Mouse (Mus musculus): ENCODE measurements at regions not wholly inside any gene's neighbourhood (a gene's known extent, or its start where the extent isn't known, plus 50 kb on each side); places are given as distances from the start of the nearest gene placed in this dataset.

GRCm38 (mm10) chr13:112024667-112025585 lies 216.1 kb upstream of the Map3k1 start:
- ATAC-seq (ENCODE audit: low FRiP score, low read depth), result no peak
- no peak overlapping the region for H3K27ac ChIP-seq
- no peaks in the 10 kb centered on the region for H3K9me3 ChIP-seq
- no peak overlapping the region for H3K9ac ChIP-seq
- no peaks in the 10 kb centered on the region for H3K4me1 ChIP-seq
- WGBS, result 82% methylated on average over 15 of the region's 15 CpGs
- H3K27me3 ChIP-seq (replicated peaks), result no peaks in the 10 kb centered on the region
- no peaks in the 10 kb centered on the region for H3K36me3 ChIP-seq
- H3K4me3 ChIP-seq, result no peak overlapping the region
- no peak overlapping the region for H3K4me2 ChIP-seq (replicated peaks)

GRCm38 (mm10) chr13:112025586-112025950 lies 216.8 kb upstream of the Map3k1 start:
- ATAC-seq (ENCODE audit: low FRiP score, low read depth), result no peak
- Histone ChIP-seq H3K27ac (no peak overlapping the region), H3K4me1 (no peaks in the 10 kb centered on the region), H3K9me3 (no peaks in the 10 kb centered on the region), H3K27me3 (replicated peaks) (no peaks in the 10 kb centered on the region), H3K9ac (no peak overlapping the region), H3K4me3 (no peak overlapping the region), H3K4me2 (replicated peaks) (no peak overlapping the region), H3K36me3 (no peaks in the 10 kb centered on the region)
- 87% methylated on average over 5 of the region's 5 CpGs for WGBS

- Histone ChIP-seq H3K9ac (no peak overlapping the region), H3K36me3 (no peaks in the 10 kb centered on the region), H3K9me3 (no peaks in the 10 kb centered on the region), H3K4me3 (no peak overlapping the region), H3K4me2 (replicated peaks) (no peak overlapping the region), H3K27ac (no peak overlapping the region), H3K27me3 (replicated peaks) (no peaks in the 10 kb centered on the region; the same call in 1 of the 2 replicates), H3K4me1 (no peaks in the 10 kb centered on the region)
- ATAC-seq (ENCODE audit: low FRiP score, low read depth), result no peak
- WGBS, result 92% methylated on average over 5 of the region's 5 CpGs
Measured at GRCm38 (mm10) chr13:112027736-112028135, 218.9 kb upstream of the Map3k1 start.

GRCm38 (mm10) chr13:112031061-112031460 lies 222.3 kb upstream of the Map3k1 start:
- Histone ChIP-seq H3K27me3 (replicated peaks) (no peaks in the 10 kb centered on the region; the same call in 1 of the 2 replicates), H3K4me2 (replicated peaks) (no peak overlapping the region), H3K4me1 (no peaks in the 10 kb centered on the region), H3K27ac (no peak overlapping the region), H3K4me3 (no peak overlapping the region), H3K9ac (no peak overlapping the region), H3K36me3 (no peaks in the 10 kb centered on the region), H3K9me3 (no peaks in the 10 kb centered on the region)
- WGBS, result 87% methylated on average over 11 of the region's 11 CpGs
- no peak for ATAC-seq (ENCODE audit: low FRiP score, low read depth)

GRCm38 (mm10) chr13:112031631-112032320 lies 223.0 kb upstream of the Map3k1 start:
- no peak overlapping the region for H3K27ac ChIP-seq
- H3K27me3 ChIP-seq (replicated peaks), result no peaks in the 10 kb centered on the region; the same call in 1 of the 2 replicates
- no peaks in the 10 kb centered on the region for H3K4me1 ChIP-seq
- H3K36me3 ChIP-seq, result no peaks in the 10 kb centered on the region
- WGBS, result 91% methylated on average over 24 of the region's 24 CpGs
- no peak overlapping the region for H3K4me3 ChIP-seq
- ATAC-seq (ENCODE audit: low FRiP score, low read depth), result no peak
- no peak overlapping the region for H3K4me2 ChIP-seq (replicated peaks)
- H3K9me3 ChIP-seq, result no peaks in the 10 kb centered on the region
- no peak overlapping the region for H3K9ac ChIP-seq

- H3K27ac ChIP-seq, result no peak overlapping the region
- ATAC-seq (ENCODE audit: low FRiP score, low read depth), result no peak
- no peak overlapping the region for H3K9ac ChIP-seq
- H3K27me3 ChIP-seq (replicated peaks), result no peaks in the 10 kb centered on the region
- no peak overlapping the region for H3K4me3 ChIP-seq
- no peaks in the 10 kb centered on the region for H3K4me1 ChIP-seq
- WGBS, result 80% methylated on average over 8 of the region's 8 CpGs
- no peak overlapping the region for H3K4me2 ChIP-seq (replicated peaks)
- H3K9me3 ChIP-seq, result no peaks in the 10 kb centered on the region
- H3K36me3 ChIP-seq, result no peaks in the 10 kb centered on the region
Measured at GRCm38 (mm10) chr13:112037731-112038380, 229.1 kb upstream of the Map3k1 start.

- Histone ChIP-seq H3K36me3 (no peaks in the 10 kb centered on the region), H3K4me1 (no peaks in the 10 kb centered on the region), H3K4me2 (replicated peaks) (no peak overlapping the region), H3K4me3 (no peak overlapping the region), H3K27me3 (replicated peaks) (no peaks in the 10 kb centered on the region), H3K27ac (no peak overlapping the region), H3K9me3 (no peaks in the 10 kb centered on the region), H3K9ac (no peak overlapping the region)
- WGBS, result 91% methylated on average over 9 of the region's 9 CpGs
- no peak for ATAC-seq (ENCODE audit: low FRiP score, low read depth)
Measured at GRCm38 (mm10) chr13:112038556-112039304, 229.9 kb upstream of the Map3k1 start.

- no peak for ATAC-seq (ENCODE audit: low FRiP score, low read depth)
- no peaks in the 10 kb centered on the region for H3K9me3 ChIP-seq
- H3K4me2 ChIP-seq (replicated peaks), result no peak overlapping the region
- no peak overlapping the region for H3K4me3 ChIP-seq
- H3K36me3 ChIP-seq, result no peaks in the 10 kb centered on the region
- WGBS, result 86% methylated on average over 7 of the region's 7 CpGs
- H3K9ac ChIP-seq, result no peak overlapping the region
- no peak overlapping the region for H3K27ac ChIP-seq
- no peaks in the 10 kb centered on the region for H3K4me1 ChIP-seq
- H3K27me3 ChIP-seq (replicated peaks), result no peaks in the 10 kb centered on the region
Measured at GRCm38 (mm10) chr13:112039422-112040145, 230.8 kb upstream of the Map3k1 start.

GRCm38 (mm10) chr13:112043524-112044246 lies 234.9 kb upstream of the Map3k1 start:
- Histone ChIP-seq H3K4me2 (replicated peaks) (no peak overlapping the region), H3K4me3 (no peak overlapping the region), H3K27me3 (replicated peaks) (no peaks in the 10 kb centered on the region), H3K9me3 (no peaks in the 10 kb centered on the region), H3K9ac (no peak overlapping the region), H3K36me3 (no peaks in the 10 kb centered on the region), H3K27ac (no peak overlapping the region), H3K4me1 (no peaks in the 10 kb centered on the region)
- WGBS, result 96% methylated on average over 13 of the region's 13 CpGs
- ATAC-seq (ENCODE audit: low FRiP score, low read depth), result no peak

GRCm38 (mm10) chr13:112044372-112044771 lies 235.6 kb upstream of the Map3k1 start:
- H3K4me2 ChIP-seq (replicated peaks), result no peak overlapping the region
- H3K4me1 ChIP-seq, result no peaks in the 10 kb centered on the region
- H3K27me3 ChIP-seq (replicated peaks), result no peaks in the 10 kb centered on the region
- no peak overlapping the region for H3K4me3 ChIP-seq
- WGBS, result 77% methylated on average over 5 of the region's 5 CpGs
- ATAC-seq (ENCODE audit: low FRiP score, low read depth), result no peak
- H3K36me3 ChIP-seq, result no peaks in the 10 kb centered on the region
- H3K27ac ChIP-seq, result no peak overlapping the region
- H3K9ac ChIP-seq, result no peak overlapping the region
- H3K9me3 ChIP-seq, result no peaks in the 10 kb centered on the region

Data from neural tube, embryonic 12.5 days (tissue).